Mouse (Mus musculus) liver, embryonic 15.5 days (tissue): ENCODE data around the gene Cxcl15. TPM values are rescaled to one million over a fixed set of nuclear protein-coding genes. Genes with fewer than 3 reads are reported as not detected.
"Not testable (repeated sequence)": the region's sequence is repeated elsewhere in the genome, so short reads cannot be mapped to it uniquely, and the experiment has no call there.

ENCODE experiments used
- ATAC-seq: fragments of 200-750 bp; cut with Nextera tagmentation; 2 replicates; pipeline ENCODE4 v1.8.0; 2017; ENCODE audit warnings: moderate number of reproducible peaks, mild to moderate bottlenecking, moderate library complexity; ENCODE audit not compliant: insufficient read depth
- H3K27ac ChIP-seq: fragments of 300-500 bp; sonication (generic); replicated peaks from 2 replicates; pipeline ENCODE4 v1.5.1; 2015; ENCODE audit warnings: mild to moderate bottlenecking, inconsistent platforms
- H3K27me3 ChIP-seq: fragments of 300-500 bp; sonication (generic); 2 replicates; pipeline ENCODE4 v1.6.1; 2015; ENCODE audit warnings: mild to moderate bottlenecking, inconsistent platforms
- H3K36me3 ChIP-seq: fragments of 300-500 bp; sonication (generic); replicated peaks from 2 replicates; pipeline ENCODE4 v1.6.1; 2015; ENCODE audit warnings: moderate library complexity, mild to moderate bottlenecking, inconsistent platforms
- H3K4me1 ChIP-seq: fragments of 300-500 bp; sonication (generic); replicated peaks from 2 replicates; pipeline ENCODE4 v1.6.1; 2015; ENCODE audit warnings: inconsistent platforms
- H3K4me2 ChIP-seq: fragments of 300-500 bp; sonication (generic); 2 replicates; pipeline ENCODE4 v1.6.1; 2015; ENCODE audit warnings: moderate library complexity, mild to moderate bottlenecking, inconsistent platforms
- H3K4me3 ChIP-seq: fragments of 300-500 bp; sonication (generic); replicated peaks from 2 replicates; pipeline ENCODE4 v1.5.1; 2015; ENCODE audit warnings: mild to moderate bottlenecking, inconsistent platforms
- H3K9ac ChIP-seq: fragments of 300-500 bp; sonication (generic); 2 replicates; pipeline ENCODE4 v1.6.1; 2015; ENCODE audit warnings: moderate library complexity, mild to moderate bottlenecking, inconsistent platforms
- H3K9me3 ChIP-seq: fragments of 300-500 bp; sonication (generic); replicated peaks from 2 replicates; pipeline ENCODE4 v1.6.1; 2016; ENCODE audit warnings: inconsistent platforms
- WGBS: fragments of 180-500 bp; shearing (Covaris S2); methylation state at CpG from one replicate; pipeline ENCODE4 v1.1.7; 2015; ENCODE audit warnings: mixed read lengths; ENCODE audit not compliant: insufficient replicate concordance; 5-methylcytosine and 5-hydroxymethylcytosine counted together
- microRNA-seq: library from miRNA; unstranded; fragments of <30 nt; microRNA quantifications from one replicate; pipeline ENCODE4, GENCODE M21; 2016
- polyA plus RNA-seq: library from polyadenylated mRNA; unstranded; fragments of >200 nt; fragmentation: Nextera tagmentation; extraction: Ambion mirVana; gene quantifications from 2 replicates; pipeline ENCODE4 v1.2.1, GENCODE M21; 2015

Cxcl15 gene
- polyA plus RNA-seq, 1 experiment from 2014 or later: not detected

GRCm38 (mm10) chr5:90850096-90850495, 55.8 kb downstream of the Cxcl15 start:
- not testable (repeated sequence) for H3K27ac ChIP-seq, H3K4me1 ChIP-seq, ATAC-seq, H3K4me3 ChIP-seq, H3K27me3 ChIP-seq, H3K36me3 ChIP-seq, H3K9ac ChIP-seq, H3K9me3 ChIP-seq, H3K4me2 ChIP-seq
- 65% methylated on average over 7 of the region's 7 CpGs for WGBS

- H3K27ac ChIP-seq, H3K27me3 ChIP-seq, H3K9ac ChIP-seq, H3K4me2 ChIP-seq, H3K36me3 ChIP-seq, H3K4me1 ChIP-seq, H3K9me3 ChIP-seq, H3K4me3 ChIP-seq, ATAC-seq: not testable (repeated sequence)
- WGBS: 81% methylated on average over 11 of the region's 11 CpGs
Measured at GRCm38 (mm10) chr5:90851391-90851790, 57.1 kb downstream of the Cxcl15 start.

Small RNA genes within 50 kb of the gene (microRNA-seq; reads per million reads assigned to microRNA genes)
- gene Gm24322: not detected

Other genes starting within 250 kb of the Cxcl15 start
- gene 5830473C10Rik, start 233.4 kb upstream of the Cxcl15 start, polyA plus RNA-seq: 1.0 and 1.5 TPM in 2 replicates
- 4.8 and 5.5 TPM in 2 replicates for gene Rassf6, start 153.9 kb upstream of the Cxcl15 start, polyA plus RNA-seq
- 0.40 and 0.69 TPM in 2 replicates for gene Cxcl5, start 35.2 kb upstream of the Cxcl15 start, polyA plus RNA-seq
- gene Ppbp, start 26.0 kb upstream of the Cxcl15 start, polyA plus RNA-seq: 141 and 147 TPM in 2 replicates
- gene Pf4, start 22.1 kb upstream of the Cxcl15 start, polyA plus RNA-seq: 267 and 300 TPM in 2 replicates
- gene Cxcl3, start 8.4 kb upstream of the Cxcl15 start, polyA plus RNA-seq: not detected in 2 replicates
- gene Cxcl1, start 96.7 kb downstream of the Cxcl15 start, polyA plus RNA-seq: 2.7 and 3.1 TPM in 2 replicates
- not detected in 2 replicates for gene Cxcl2, start 109.3 kb downstream of the Cxcl15 start, polyA plus RNA-seq
- 5.3 and 6.7 TPM in 2 replicates for gene Mthfd2l, start 136.6 kb downstream of the Cxcl15 start, polyA plus RNA-seq
- 0.05 TPM in 1 of 2 replicates, not detected in the other for gene Epgn, start 232.9 kb downstream of the Cxcl15 start, polyA plus RNA-seq